Mouse (Mus musculus) gastrocnemius, postnatal 10 days (tissue): ENCODE data around the gene Abhd16b. TPM values are rescaled to one million over a fixed set of nuclear protein-coding genes. Genes with fewer than 3 reads are reported as not detected.
A peak's percentile ranks its signal among the peaks of the same experiment; 100 is the strongest.
"Not testable (repeated sequence)": the region's sequence is repeated elsewhere in the genome, so short reads cannot be mapped to it uniquely, and the experiment has no call there.

Experiments used
- DNase-seq: peaks from one replicate; pipeline ENCODE4 v3.0.0; 2021; ENCODE audit warnings: mixed read lengths
- total RNA-seq, 2 experiments: library from RNA; stranded (reverse); gene quantifications; 2 replicates each; pipeline ENCODE4 v1.2.3; 2021

Abhd16b gene
- total RNA-seq, 2 experiments from 2014 or later = not detected

- DNase-seq = peak; percentile 17
Observed at GRCm38 (mm10) chr2:181487338-181488277, 5.4 kb upstream of the Abhd16b start.

GRCm38 (mm10) chr2:181491432-181492205, 1.4 kb upstream of the Abhd16b start:
- DNase-seq = no peak

- no peak for DNase-seq
Observed at GRCm38 (mm10) chr2:181492206-181492605, 800 bp upstream of the Abhd16b start.

- DNase-seq = no peak
Observed at GRCm38 (mm10) chr2:181494266-181494945, 1.4 kb downstream of the Abhd16b start.

- not testable (repeated sequence) for DNase-seq
Observed at GRCm38 (mm10) chr2:181495845-181496244, 2.8 kb downstream of the Abhd16b start.

- peak; percentile 69 for DNase-seq
Observed at GRCm38 (mm10) chr2:181496281-181496680, 3.3 kb downstream of the Abhd16b start.

- peak; percentile 88 for DNase-seq
Observed at GRCm38 (mm10) chr2:181496831-181497547, 4.0 kb downstream of the Abhd16b start, which contains the start of gene Tpd52l2. TSS of gene Tpd52l2 (plus strand) at chr2:181497142.

GRCm38 (mm10) chr2:181497548-181497875, 4.5 kb downstream of the Abhd16b start:
- peak; percentile 52 for DNase-seq

- no peak for DNase-seq
Observed at GRCm38 (mm10) chr2:181498644-181499043, 5.6 kb downstream of the Abhd16b start.

- DNase-seq = no peak
Observed at GRCm38 (mm10) chr2:181509191-181509590, 16.2 kb downstream of the Abhd16b start.

GRCm38 (mm10) chr2:181511231-181511630, 18.2 kb downstream of the Abhd16b start:
- no peak for DNase-seq

GRCm38 (mm10) chr2:181519201-181519600, 26.2 kb downstream of the Abhd16b start:
- DNase-seq = no peak

GRCm38 (mm10) chr2:181520118-181520935, 27.3 kb downstream of the Abhd16b start, which contains the start of gene Dnajc5:
TSS of gene Dnajc5 (plus strand) at chr2:181520485.
- peak; percentile 94 for DNase-seq

GRCm38 (mm10) chr2:181520936-181521227, 27.9 kb downstream of the Abhd16b start:
- DNase-seq = no peak

- no peak for DNase-seq
Observed at GRCm38 (mm10) chr2:181521491-181521890, 28.5 kb downstream of the Abhd16b start.

GRCm38 (mm10) chr2:181522811-181523210, 29.8 kb downstream of the Abhd16b start:
- DNase-seq = peak; percentile 11

- DNase-seq = no peak
Observed at GRCm38 (mm10) chr2:181525526-181525925, 32.5 kb downstream of the Abhd16b start.

- DNase-seq = no peak
Observed at GRCm38 (mm10) chr2:181529076-181529475, 36.1 kb downstream of the Abhd16b start.

GRCm38 (mm10) chr2:181532589-181532988, 39.6 kb downstream of the Abhd16b start:
- DNase-seq = no peak

- no peak for DNase-seq
Observed at GRCm38 (mm10) chr2:181536410-181536809, 43.4 kb downstream of the Abhd16b start.

GRCm38 (mm10) chr2:181537444-181538047, 44.5 kb downstream of the Abhd16b start:
- peak; percentile 15 for DNase-seq
